Mouse (Mus musculus) midbrain, embryonic 13.5 days (tissue): ENCODE data around the gene Slc4a10. TPM values are rescaled to one million over a fixed set of nuclear protein-coding genes. Genes with fewer than 3 reads are reported as not detected.

Source experiments
- ATAC-seq: fragments of 200-750 bp; cut with Nextera tagmentation; 2 replicates; pipeline ENCODE4 v1.8.0; 2017; ENCODE audit warnings: mild to moderate bottlenecking, moderate TSS enrichment, moderate library complexity
- H3K27ac ChIP-seq: fragments of 300-500 bp; sonication (generic); 2 replicates; pipeline ENCODE4 v1.5.1; 2015; ENCODE audit warnings: inconsistent platforms, mild to moderate bottlenecking, moderate library complexity
- H3K27me3 ChIP-seq: fragments of 300-500 bp; sonication (generic); 2 replicates; pipeline ENCODE4 v1.6.1; 2015; ENCODE audit warnings: mild to moderate bottlenecking, inconsistent platforms
- H3K36me3 ChIP-seq: fragments of 300-500 bp; sonication (generic); 2 replicates; pipeline ENCODE4 v1.6.1; 2015; ENCODE audit warnings: mild to moderate bottlenecking, inconsistent platforms
- H3K4me1 ChIP-seq: fragments of 300-500 bp; sonication (generic); replicated peaks from 2 replicates; pipeline ENCODE4 v1.6.1; 2015; ENCODE audit warnings: inconsistent platforms
- H3K4me2 ChIP-seq: fragments of 300-500 bp; sonication (generic); replicated peaks from 2 replicates; pipeline ENCODE4 v1.6.1; 2015; ENCODE audit warnings: moderate library complexity, mild to moderate bottlenecking, inconsistent platforms
- H3K4me3 ChIP-seq: fragments of 300-500 bp; sonication (generic); replicated peaks from 2 replicates; pipeline ENCODE4 v1.5.1; 2015; ENCODE audit warnings: mild to moderate bottlenecking, inconsistent platforms
- H3K9ac ChIP-seq: fragments of 300-500 bp; sonication (generic); replicated peaks from 2 replicates; pipeline ENCODE4 v1.6.1; 2015; ENCODE audit warnings: mild to moderate bottlenecking, inconsistent platforms
- H3K9me3 ChIP-seq: fragments of 300-500 bp; sonication (generic); 2 replicates; pipeline ENCODE4 v1.6.1; 2016; ENCODE audit warnings: mild to moderate bottlenecking, inconsistent platforms
- WGBS: fragments of 180-500 bp; shearing (Covaris S2); methylation state at CpG from one replicate; pipeline ENCODE4 v1.1.7; 2015; 5-methylcytosine and 5-hydroxymethylcytosine counted together
- polyA plus RNA-seq: library from polyadenylated mRNA; unstranded; fragments of >200 nt; fragmentation: Nextera tagmentation; extraction: Ambion mirVana; gene quantifications from 2 replicates; pipeline ENCODE4 v1.2.1, GENCODE M21; 2015

Gene Slc4a10
- polyA plus RNA-seq, 1 experiment from 2014 or later = 7.5 TPM

GRCm38 (mm10) chr2:62279777-62280176 lies 233.5 kb downstream of the Slc4a10 start:
- Histone ChIP-seq H3K36me3 (no peaks in the 10 kb centered on the region), H3K27me3 (no peaks in the 10 kb centered on the region), H3K9ac (no peak overlapping the region), H3K4me1 (no peaks in the 10 kb centered on the region), H3K4me2 (no peak overlapping the region), H3K9me3 (no peaks in the 10 kb centered on the region), H3K27ac (no peak overlapping the region), H3K4me3 (no peak overlapping the region)
- 89% methylated on average over 7 of the region's 7 CpGs for WGBS
- no peak for ATAC-seq

- no peak overlapping the region for H3K9ac ChIP-seq
- no peaks in the 10 kb centered on the region for H3K27me3 ChIP-seq
- no peaks in the 10 kb centered on the region for H3K9me3 ChIP-seq
- WGBS = 87% methylated on average over 2 of the region's 2 CpGs
- no peak for ATAC-seq
- H3K4me2 ChIP-seq = no peak overlapping the region
- H3K4me1 ChIP-seq = no peaks in the 10 kb centered on the region
- H3K27ac ChIP-seq = no peak overlapping the region
- no peak overlapping the region for H3K4me3 ChIP-seq
- no peaks in the 10 kb centered on the region for H3K36me3 ChIP-seq
These were observed 238.8 kb downstream of the Slc4a10 start for GRCm38 (mm10) chr2:62285026-62285425.

- no peak for ATAC-seq
- Histone ChIP-seq H3K9me3 (no peaks in the 10 kb centered on the region), H3K36me3 (no peaks in the 10 kb centered on the region), H3K4me3 (no peak overlapping the region), H3K27me3 (no peaks in the 10 kb centered on the region), H3K4me1 (no peaks in the 10 kb centered on the region), H3K27ac (no peak overlapping the region), H3K9ac (no peak overlapping the region), H3K4me2 (no peak overlapping the region)
- 1% methylated on average over 2 of the region's 2 CpGs for WGBS
These were observed 239.6 kb downstream of the Slc4a10 start for GRCm38 (mm10) chr2:62285847-62286246.

GRCm38 (mm10) chr2:62287532-62287931 lies 241.3 kb downstream of the Slc4a10 start:
- no peak overlapping the region for H3K4me2 ChIP-seq
- H3K9ac ChIP-seq = no peak overlapping the region
- no peak overlapping the region for H3K4me3 ChIP-seq
- no peaks in the 10 kb centered on the region for H3K36me3 ChIP-seq
- no peaks in the 10 kb centered on the region for H3K4me1 ChIP-seq
- 80% methylated on average over 4 of the region's 4 CpGs for WGBS
- ATAC-seq = no peak
- H3K27ac ChIP-seq = no peak overlapping the region
- no peaks in the 10 kb centered on the region for H3K9me3 ChIP-seq
- no peaks in the 10 kb centered on the region for H3K27me3 ChIP-seq

GRCm38 (mm10) chr2:62293846-62294245 lies 247.6 kb downstream of the Slc4a10 start:
- H3K4me2 ChIP-seq = no peak overlapping the region
- ATAC-seq = no peak
- H3K9me3 ChIP-seq = no peaks in the 10 kb centered on the region
- no peak overlapping the region for H3K9ac ChIP-seq
- WGBS = 45% methylated on average over 2 of the region's 2 CpGs
- H3K36me3 ChIP-seq = no peaks in the 10 kb centered on the region
- H3K4me3 ChIP-seq = no peak overlapping the region
- no peaks in the 10 kb centered on the region for H3K27me3 ChIP-seq
- no peak overlapping the region for H3K27ac ChIP-seq
- 0 out of 2 replicates have a peak, but pooled peaks cover 3% of the 10 kb centered on the region for H3K4me1 ChIP-seq

- H3K4me2 ChIP-seq = no peak overlapping the region
- no peak for ATAC-seq
- H3K27me3 ChIP-seq = no peaks in the 10 kb centered on the region
- no peaks in the 10 kb centered on the region for H3K4me1 ChIP-seq
- no peaks in the 10 kb centered on the region for H3K9me3 ChIP-seq
- WGBS = 90% methylated on average over 2 of the region's 2 CpGs
- H3K9ac ChIP-seq = no peak overlapping the region
- H3K36me3 ChIP-seq = no peaks in the 10 kb centered on the region
- H3K4me3 ChIP-seq = no peak overlapping the region
- H3K27ac ChIP-seq = no peak overlapping the region
These were observed 255.5 kb downstream of the Slc4a10 start for GRCm38 (mm10) chr2:62301716-62302115.

GRCm38 (mm10) chr2:62306978-62307377 lies 260.7 kb downstream of the Slc4a10 start:
- Histone ChIP-seq H3K9ac (no peak overlapping the region), H3K4me1 (no peaks in the 10 kb centered on the region), H3K4me2 (no peak overlapping the region), H3K4me3 (no peak overlapping the region), H3K36me3 (no peaks in the 10 kb centered on the region), H3K9me3 (no peaks in the 10 kb centered on the region), H3K27ac (no peak overlapping the region), H3K27me3 (no peaks in the 10 kb centered on the region)
- ATAC-seq = no peak
- 90% methylated on average over 5 of the region's 5 CpGs for whole genome bisulfite sequencing

GRCm38 (mm10) chr2:62307477-62307876 lies 261.2 kb downstream of the Slc4a10 start:
- Histone ChIP-seq H3K9ac (no peak overlapping the region), H3K4me3 (no peak overlapping the region), H3K4me1 (no peaks in the 10 kb centered on the region), H3K27ac (no peak overlapping the region), H3K9me3 (no peaks in the 10 kb centered on the region), H3K4me2 (no peak overlapping the region), H3K27me3 (no peaks in the 10 kb centered on the region), H3K36me3 (no peaks in the 10 kb centered on the region)
- no peak for ATAC-seq
- WGBS = 77% methylated on average over 2 of the region's 2 CpGs

- H3K27me3 ChIP-seq = no peaks in the 10 kb centered on the region
- no peak overlapping the region for H3K9ac ChIP-seq
- H3K4me1 ChIP-seq = no peaks in the 10 kb centered on the region
- no peak for ATAC-seq
- no peaks in the 10 kb centered on the region for H3K36me3 ChIP-seq
- H3K4me3 ChIP-seq = no peak overlapping the region
- H3K9me3 ChIP-seq = no peaks in the 10 kb centered on the region
- whole genome bisulfite sequencing = 73% methylated on average over 2 of the region's 2 CpGs
- H3K27ac ChIP-seq = no peak overlapping the region
- H3K4me2 ChIP-seq = no peak overlapping the region
These were observed 270.7 kb downstream of the Slc4a10 start for GRCm38 (mm10) chr2:62316930-62317329.

GRCm38 (mm10) chr2:62319489-62319888 lies 273.2 kb downstream of the Slc4a10 start:
- Histone ChIP-seq H3K4me3 (no peak overlapping the region), H3K9me3 (no peaks in the 10 kb centered on the region), H3K9ac (no peak overlapping the region), H3K4me1 (no peaks in the 10 kb centered on the region), H3K4me2 (no peak overlapping the region), H3K27me3 (no peaks in the 10 kb centered on the region), H3K36me3 (no peaks in the 10 kb centered on the region), H3K27ac (no peak overlapping the region)
- no peak for ATAC-seq
- WGBS = 90% methylated on average over 3 of the region's 3 CpGs

GRCm38 (mm10) chr2:62323078-62323637 lies 276.9 kb downstream of the Slc4a10 start:
- no peak overlapping the region for H3K9ac ChIP-seq
- no peaks in the 10 kb centered on the region for H3K36me3 ChIP-seq
- H3K4me2 ChIP-seq = no peak overlapping the region
- WGBS = 90% methylated on average over 9 of the region's 9 CpGs
- H3K27me3 ChIP-seq = no peaks in the 10 kb centered on the region
- H3K9me3 ChIP-seq = no peaks in the 10 kb centered on the region
- no peak overlapping the region for H3K27ac ChIP-seq
- H3K4me1 ChIP-seq = no peaks in the 10 kb centered on the region
- H3K4me3 ChIP-seq = no peak overlapping the region
- ATAC-seq = no peak

- Histone ChIP-seq H3K4me2 (no peak overlapping the region), H3K4me3 (no peak overlapping the region), H3K9me3 (no peaks in the 10 kb centered on the region), H3K27me3 (no peaks in the 10 kb centered on the region), H3K9ac (no peak overlapping the region), H3K27ac (no peak overlapping the region), H3K4me1 (no peaks in the 10 kb centered on the region), H3K36me3 (no peaks in the 10 kb centered on the region)
- 96% methylated on average over 2 of the region's 2 CpGs for WGBS
- ATAC-seq = no peak
These were observed 279.1 kb downstream of the Slc4a10 start for GRCm38 (mm10) chr2:62325388-62325787.

GRCm38 (mm10) chr2:62331913-62332312 lies 285.7 kb downstream of the Slc4a10 start:
- 56% methylated on average over 4 of the region's 4 CpGs for WGBS
- no peak for ATAC-seq
- H3K4me1 ChIP-seq = peaks cover 3% of the 10 kb centered on the region; the same call in 1 of the 2 replicates
- no peaks in the 10 kb centered on the region for H3K27me3 ChIP-seq
- no peaks in the 10 kb centered on the region for H3K9me3 ChIP-seq
- H3K27ac ChIP-seq = no peak overlapping the region
- H3K4me2 ChIP-seq = no peak overlapping the region
- no peak overlapping the region for H3K4me3 ChIP-seq
- H3K36me3 ChIP-seq = no peaks in the 10 kb centered on the region
- no peak overlapping the region for H3K9ac ChIP-seq
